Mouse (Mus musculus): Measurements from ENCODE around the gene Lrrc9.
A peak's percentile ranks its signal among the peaks of the same experiment; 100 is the strongest.

Lrrc9 gene

DNA sequence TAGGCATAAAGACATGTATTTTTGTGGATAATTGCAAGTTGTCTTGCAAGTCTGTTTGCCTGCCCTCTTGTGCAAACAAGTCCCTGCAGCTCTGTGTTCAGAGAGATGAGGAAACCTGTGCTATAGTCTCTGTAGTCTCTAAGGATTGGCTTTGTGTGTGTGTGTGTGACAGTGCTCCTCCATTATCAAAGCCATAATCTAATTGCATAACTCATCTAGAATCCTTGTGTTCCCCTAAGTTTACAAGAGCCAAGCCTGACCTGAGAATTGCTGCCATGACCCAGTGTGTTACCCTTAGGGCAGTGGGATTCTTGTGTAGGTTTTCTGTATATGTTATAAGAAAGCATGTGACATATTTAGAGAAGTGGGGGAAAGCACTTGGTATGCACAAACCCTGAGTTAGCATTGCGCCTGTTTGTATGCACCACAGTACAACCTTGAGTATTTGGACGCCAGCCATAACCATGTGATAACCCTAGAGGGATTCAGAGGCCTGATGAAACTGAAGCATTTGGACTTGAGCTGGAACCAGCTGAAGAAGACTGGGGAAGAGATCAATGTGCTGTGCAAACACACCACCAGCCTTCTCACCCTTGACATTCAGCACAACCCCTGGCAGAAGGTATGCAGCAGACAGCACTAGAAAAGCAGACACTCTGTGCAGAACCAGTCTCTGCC, 35.2 kb downstream of the Lrrc9 start:
- no peak for DNase-seq

DNA sequence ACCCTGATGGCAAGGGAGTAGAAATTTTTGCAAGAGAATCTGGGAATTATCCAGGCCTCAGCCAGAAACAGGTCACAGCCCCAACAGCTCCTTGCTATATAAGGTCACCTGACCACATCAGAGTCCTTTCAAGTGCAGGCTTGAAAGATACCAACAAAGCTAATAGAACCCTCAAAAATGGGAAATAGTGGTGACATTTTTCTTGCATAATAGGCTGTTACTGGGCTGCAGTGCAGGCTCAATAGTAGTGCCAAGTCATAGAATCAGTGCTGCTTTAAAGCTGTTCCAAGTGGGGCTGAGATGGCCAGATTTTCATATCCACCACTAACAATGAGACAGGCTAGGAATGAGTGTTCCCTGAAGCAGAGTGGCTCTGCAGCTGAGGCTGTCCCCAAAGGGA, 40.6 kb downstream of the Lrrc9 start:
- no peak for DNase-seq

DNA sequence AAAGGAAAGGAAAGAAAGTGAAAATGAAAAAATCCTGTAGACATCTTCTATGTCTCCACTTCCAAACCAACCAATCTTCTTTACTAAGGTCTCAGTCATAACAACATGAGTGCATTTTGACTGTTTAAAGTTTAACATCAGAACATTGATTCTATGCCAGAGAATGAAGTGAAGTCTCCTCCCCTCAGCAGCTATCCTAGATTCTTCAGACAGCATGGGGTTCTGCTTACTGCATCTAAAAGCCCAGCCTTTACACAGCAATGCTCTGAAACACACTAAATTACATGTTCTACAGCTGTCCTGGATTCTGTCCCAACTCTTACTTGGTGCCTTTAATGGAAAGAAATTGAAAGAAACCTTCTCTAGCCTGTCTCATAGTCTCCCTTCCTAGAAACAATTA, 43.2 kb downstream of the Lrrc9 start:
- DNase-seq, result no peak

DNA sequence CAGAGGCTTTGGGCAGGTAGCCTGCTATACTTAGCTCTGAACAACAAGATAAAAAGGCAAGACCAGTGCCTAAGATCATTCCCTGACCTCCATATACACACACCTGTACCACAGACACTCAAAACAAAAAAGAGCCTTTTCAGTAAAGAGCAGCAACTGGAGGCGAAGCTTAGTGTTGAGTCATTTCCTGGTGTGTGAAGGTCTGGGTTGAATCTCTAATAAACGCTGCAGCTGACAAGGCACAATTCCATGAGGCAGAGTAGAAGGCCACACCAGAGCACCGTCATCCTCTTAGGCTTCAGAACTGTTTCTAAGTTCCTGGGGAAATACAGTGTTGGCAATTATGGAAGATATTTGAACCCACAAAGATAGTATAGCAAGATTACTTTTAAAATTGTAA, 45.8 kb downstream of the Lrrc9 start:
- DNase-seq, result no peak

DNA sequence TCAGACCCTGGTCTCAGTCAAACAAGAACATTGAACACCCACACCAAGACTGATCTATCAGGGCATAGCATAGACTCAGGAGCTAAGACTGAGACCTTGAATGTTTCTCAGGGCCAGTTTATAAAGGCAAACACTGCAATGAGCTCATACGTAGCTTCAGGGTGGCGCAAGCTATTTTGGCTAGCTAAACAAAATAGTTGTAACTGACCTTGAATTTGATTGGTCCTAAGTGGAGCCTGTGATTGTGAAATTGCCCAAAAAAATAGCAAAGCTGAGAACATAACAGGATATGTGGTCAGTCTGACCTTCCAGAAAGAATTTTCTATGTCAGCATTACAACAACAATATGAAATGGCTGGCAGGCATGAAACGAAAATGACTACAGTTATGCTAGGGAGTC, 48.3 kb downstream of the Lrrc9 start:
- DNase-seq, result no peak

DNA sequence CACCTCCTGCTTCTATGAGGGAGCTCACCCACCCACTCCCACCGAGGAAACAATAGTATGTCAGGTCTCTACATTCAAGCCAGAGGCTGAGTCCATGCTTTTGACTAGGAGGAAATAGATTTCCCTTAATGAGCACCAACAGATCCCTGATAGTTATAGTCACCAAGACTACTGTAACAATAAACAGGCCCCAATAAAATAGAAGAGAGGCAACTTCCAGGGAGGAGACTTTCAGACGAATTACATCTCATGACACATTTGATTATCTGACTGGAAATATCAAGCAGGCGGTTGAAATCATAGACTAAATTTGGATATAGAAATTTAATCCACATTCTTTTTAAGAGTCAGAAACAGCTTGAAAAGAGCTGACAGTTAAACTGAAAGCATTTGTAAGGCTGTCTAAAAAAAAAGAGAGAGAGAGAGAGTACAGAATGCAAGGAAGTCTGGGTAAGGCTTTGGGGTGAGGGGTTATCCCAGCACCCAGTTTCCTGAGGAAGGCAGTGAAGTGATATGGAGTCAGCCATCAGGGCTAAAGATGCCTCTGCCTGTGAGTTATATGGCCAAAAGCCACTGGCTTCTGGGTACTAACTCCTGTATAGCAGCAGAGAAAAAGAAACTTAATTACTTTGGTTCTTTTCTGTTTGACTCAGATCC, 49.5 kb downstream of the Lrrc9 start:
- no peak for DNase-seq

DNA sequence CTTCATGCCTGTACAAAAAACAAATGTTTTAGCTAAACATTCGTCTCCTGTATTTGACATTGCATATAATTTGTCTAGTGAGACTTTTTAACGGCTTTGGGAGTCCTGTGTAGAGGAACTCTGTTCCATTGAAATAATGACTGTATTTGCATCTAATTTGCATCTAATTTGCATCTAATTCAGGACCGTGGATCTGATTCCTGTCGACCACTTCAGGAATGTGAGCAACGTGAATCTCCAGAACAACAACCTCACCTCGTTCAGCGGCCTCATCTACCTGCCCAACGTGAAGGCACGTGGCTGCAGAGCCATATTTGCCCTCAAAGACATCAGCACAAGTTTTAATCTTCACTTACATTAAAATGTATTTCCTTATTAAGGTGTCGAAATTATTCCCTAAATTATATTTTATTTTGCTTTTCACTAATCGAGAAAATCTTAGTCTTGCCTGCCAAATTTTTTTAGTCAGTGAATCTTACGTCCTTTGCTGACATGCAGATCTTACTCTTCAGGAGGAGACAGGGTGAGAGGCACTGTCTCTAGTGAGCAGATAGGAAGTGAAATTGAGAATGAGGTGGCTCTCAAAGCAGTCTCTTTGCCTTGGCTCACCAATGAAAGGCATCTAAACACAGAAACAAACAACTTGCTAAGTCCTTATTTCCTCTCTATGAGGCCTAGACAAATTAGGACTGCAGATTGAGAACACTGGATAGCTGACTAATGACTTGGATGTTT, 55.4 kb downstream of the Lrrc9 start:
- no peak for DNase-seq

DNA sequence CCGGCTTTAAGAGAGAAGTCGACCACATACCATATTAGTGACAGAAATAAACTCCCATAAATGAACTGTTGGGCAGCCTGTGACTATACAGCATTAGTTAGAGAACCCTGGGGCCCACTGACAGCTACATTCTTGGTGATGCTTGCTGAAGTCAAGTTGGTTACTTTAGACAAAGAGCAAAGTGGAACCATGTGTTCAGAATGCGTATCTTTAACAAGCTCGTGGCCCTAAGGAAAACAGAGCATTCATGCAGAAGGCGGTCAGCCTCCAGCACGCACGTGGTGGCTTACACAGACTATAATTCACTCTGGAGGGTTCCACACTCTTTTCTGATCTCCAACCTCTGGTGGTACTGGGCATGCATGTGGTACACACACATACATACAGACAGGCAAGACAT, 67.9 kb downstream of the Lrrc9 start:
- DNase-seq, result no peak

DNA sequence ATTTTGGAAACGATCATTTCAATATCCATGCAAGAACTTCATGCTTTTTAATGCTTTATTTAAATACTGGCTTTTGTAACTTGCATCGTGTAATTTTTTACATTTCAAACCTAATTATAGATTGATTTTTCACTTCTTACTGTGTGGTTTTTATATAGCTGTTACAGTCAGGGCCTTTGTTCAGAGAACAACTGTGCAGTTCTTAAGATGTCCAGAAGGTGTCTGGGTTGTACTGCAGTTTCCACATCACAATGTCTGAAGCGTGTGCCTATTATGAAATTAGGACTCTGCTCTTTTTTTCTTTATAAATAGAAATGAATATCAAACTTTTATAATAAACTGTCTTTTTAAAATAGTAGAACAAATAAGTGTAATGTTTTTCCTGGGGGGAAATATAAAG, 73.8 kb downstream of the Lrrc9 start:
- no peak for DNase-seq

DNA sequence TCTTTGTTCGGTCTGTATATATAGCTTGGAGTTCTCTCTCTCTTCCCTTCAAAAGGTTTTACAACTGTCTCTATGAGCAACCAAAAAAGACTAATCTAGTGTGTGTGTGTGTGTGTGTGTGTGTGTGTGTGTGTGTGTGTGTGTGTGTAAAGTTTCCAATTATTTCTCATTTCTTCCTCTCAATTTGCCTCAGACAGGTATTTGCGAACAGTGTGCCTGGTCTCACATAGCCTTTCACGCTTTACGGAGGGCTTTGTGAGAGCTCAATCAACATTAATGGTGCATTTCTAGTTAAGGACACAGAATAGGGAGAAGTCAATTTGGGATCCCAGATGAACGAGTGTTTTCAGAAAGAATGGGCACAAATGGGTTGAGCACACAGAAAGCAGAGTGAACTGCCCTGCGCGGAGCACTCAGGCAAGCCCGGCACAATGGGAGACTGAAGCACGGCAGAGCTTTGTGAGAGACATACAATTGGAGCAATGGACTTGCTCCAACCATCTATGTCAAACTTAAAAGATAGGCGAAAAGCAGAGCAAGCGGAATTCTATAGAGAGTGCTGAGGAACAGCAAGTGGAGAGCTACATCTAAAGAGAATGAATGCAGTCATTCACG, 76.6 kb downstream of the Lrrc9 start:
- no peak for DNase-seq

DNA sequence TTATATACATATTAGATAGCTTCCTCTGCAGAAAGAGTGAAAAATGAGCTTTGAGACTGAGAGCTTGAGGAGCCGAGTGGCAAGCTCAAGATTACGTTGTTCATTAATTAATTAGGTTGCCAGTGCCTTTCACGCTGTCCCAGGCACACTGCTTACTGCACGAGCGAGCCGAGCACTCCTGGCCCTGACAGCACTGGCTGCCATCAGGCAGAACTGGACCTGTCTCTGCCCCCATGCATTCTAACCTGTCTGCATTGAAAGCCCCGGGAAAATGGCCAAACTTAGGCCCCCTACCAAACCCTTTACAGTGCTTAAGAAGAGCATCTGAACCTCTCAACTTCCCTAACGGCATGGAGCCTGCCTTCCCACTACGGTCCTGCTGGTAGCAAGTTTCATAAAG, 77.7 kb downstream of the Lrrc9 start:
- DNase-seq, result no peak

DNA sequence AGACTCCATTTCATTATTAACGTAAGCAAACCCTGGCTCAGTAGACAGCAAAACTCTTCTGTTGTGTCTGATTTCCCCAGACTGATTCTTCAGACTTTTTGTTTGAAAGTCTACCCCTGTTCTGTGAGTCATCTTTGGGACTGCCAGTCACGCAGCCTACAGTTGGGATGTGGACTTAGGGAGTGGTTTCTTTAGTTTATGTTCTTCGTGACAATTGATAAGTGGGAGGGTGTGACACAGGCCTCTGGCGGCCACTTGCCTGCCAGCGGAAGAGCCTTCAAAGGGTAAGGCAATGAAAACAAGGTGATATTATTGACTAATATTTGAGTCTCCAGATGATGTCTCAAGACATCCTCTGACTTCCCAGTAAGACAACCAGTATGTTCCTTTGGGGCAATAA, 78.2 kb downstream of the Lrrc9 start:
- no peak for DNase-seq

DNA sequence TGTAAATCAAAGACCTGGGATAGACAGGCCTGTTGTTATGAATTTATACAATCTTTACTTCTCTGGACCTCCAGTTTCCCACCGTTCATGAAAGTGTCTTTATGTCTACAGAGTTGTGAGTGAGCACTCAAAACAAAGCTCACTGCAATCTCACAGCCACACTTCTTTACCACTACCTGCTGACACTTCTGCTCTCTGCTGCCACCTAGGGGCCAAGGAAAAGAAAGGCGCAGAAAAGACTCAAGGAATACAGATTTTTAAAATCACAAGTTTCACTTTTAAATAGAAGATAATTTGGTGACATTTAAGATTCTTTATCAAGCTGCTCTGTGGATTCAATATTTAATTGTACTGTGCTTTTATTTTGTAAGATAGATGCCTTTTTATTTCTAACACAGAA, 79.0 kb downstream of the Lrrc9 start:
- DNase-seq, result peak; percentile 44

DNA sequence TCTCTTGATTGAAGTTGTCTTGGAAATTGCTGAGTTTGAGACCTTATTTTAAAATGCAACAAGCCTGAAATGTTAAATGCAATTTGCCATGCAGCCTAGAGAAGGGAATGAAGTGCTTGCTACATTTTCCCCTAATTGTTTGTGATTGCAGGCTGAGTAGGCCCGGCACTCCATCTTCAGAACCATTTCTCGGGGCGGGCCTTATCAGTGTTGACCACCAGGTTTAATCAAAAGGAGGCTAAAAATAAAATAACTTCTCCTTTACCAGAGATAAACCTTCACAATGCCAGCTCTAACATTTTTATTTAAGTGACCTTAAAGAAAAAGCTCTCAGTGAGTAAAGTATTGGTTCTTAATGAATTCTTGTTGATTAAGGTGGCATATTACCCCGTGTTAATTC, 83.9 kb downstream of the Lrrc9 start:
- no peak for DNase-seq

DNA sequence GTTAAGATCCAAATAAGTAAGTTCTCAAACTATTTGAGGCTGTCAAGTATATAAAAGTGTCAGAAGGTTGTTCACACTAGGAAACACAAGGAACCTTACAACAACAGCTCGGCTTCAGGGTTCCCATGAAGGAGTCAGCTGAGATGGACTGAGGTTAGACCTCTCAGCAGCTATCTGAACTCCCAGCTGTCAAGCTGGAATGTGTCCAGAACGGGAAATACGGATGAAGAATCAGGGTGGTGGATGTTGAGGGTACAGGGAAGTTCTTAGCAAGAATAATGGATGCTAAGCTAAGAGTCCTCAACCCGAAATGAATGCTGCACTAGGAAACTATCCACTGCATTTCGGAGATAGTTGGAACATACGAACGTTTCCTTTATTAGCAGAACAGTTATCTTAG, 90.6 kb downstream of the Lrrc9 start:
- DNase-seq, result no peak

DNA sequence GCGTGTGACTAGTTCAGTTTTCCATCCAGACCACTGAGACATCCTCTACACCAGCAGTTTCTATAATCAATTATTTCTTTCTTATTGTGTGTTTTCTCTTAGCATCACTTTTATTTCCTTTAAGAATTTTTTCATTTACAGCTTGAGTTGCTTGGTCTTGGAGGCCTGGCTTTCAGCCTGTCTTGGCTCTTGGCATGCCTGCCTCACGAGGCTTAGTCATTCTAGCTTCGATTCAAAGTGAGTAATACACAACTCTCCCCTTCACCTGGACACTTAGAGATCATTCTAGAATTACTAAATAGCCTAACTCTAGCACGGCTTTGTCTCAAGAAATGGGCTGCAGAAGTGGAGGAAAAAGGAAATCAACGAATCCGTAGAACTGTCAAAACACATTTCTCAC, 92.3 kb downstream of the Lrrc9 start:
- DNase-seq, result no peak

DNA sequence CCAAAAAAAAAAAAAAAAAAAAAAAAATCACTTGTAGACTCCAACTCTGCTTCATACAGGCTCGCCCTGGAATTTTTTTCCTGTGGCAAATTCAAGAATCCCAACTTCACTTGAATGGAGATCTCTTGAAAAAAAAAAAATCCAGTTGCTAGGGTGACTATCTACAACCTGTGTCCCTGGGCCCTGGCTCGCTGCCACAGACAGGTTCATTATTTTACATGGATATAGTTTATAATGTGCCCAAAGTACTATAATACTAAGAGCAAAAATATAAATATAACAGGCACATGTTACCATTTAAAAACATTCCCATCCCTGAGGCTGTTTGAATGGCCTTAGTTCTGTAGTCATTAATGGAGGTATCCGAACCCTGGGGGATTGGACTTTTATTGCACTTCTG, 93.9 kb downstream of the Lrrc9 start:
- no peak for DNase-seq

DNA sequence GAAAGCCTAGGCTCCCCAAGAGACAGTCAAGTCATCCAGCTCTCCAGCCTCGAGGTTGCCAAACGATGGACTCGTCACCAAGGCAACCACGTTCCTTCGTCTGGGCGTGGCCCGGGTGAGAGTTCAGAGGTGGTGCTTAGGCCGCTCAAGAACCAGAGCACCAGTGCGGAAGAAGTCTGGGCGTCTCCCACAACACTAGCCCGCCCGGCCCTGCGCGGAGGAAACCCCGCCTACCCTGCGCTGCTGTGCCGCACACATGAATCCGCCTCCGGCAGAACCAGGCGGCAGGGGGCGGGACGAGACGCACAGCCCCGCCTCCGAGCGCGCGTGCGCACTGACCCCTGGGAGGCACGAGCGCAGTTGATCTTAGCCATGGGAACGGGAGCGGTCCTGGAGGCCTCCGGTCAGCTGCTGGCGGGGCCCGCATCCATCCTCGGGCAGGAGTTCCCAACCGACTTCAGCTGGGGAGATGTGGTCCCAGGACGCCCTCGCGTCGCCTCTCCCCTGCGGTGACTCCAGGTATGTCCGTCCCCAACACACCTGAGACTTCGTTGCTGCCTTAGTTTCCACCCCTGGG, 94.4 kb downstream of the Lrrc9 start, which contains the start of gene Pcnx4:
Gene Pcnx4 (plus strand): TSS at position 363 of the 577 bp plus-strand sequence.
- DNase-seq, result peak; percentile 95

DNA sequence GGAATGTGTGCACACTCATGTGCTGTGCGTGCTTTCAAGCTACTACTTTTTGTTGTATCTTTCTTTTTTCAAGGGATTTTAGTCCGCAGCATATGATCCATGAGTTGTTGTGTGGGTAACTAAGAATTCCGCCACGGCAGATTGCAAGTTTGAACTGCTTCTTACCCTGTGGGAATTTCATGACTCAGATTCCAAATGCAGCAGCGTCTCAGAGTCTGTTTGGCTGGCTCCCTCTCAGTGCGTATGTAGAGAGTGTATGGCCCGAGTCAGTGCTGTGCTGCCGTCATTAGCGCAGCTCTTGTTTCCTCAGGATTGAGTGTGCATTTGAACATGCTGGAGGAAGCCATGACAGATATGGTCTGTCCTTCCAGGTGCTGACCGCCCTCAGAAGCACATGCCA, 96.9 kb downstream of the Lrrc9 start:
- peak; percentile 47 for DNase-seq

DNA sequence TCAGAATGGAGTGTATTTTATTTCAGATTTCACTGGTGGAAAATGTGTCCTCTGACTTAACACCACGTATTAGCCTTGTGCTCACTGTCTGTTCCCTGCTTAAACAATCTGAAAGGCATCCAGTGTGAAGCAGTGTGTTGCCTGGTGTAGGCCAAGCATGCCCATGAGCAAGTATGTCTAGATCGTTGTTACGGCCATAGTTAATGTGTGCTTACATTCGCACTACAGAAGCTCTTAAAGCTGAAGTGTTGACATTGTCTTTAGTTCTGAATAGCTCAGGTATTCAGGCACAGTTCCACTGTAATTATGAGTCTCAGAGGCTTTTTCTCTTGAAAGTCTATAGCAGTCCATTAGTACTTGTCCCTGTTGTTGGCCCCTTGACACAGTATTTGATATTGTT, 112.7 kb downstream of the Lrrc9 start:
- DNase-seq, result no peak

DNA sequence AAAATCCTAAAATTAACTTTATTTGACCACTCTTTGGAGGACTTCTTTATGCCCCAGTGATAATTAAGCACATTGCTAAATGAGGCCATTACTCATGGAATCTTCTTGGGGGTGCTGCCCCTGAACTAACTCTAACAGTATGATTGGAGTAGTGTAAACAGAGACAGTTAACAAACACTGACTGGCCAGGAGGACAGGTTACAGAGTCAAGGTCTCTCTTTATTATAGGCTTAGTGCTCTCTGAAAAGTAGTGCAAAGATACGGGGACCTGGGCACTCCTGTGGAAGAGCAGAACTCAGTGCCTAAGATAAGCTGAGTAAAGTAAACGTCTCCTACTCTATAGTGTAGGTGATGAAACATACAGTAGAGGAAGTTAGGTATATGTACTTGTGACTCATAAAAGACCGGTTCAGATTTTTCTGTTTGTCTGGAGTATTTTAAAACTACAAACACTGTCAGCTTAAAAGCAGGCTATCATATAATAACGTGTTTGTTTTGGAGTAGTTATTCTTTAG, 122.7 kb downstream of the Lrrc9 start:
- no peak for DNase-seq

Measured in right cerebral cortex, postnatal 25 days (tissue).